Mouse (Mus musculus) adrenal gland, postnatal 14 days (tissue): ENCODE results near the gene Tmem106a. TPM values are rescaled to one million over a fixed set of nuclear protein-coding genes. Genes with fewer than 3 reads are reported as not detected.
A peak's percentile ranks its signal among the peaks of the same experiment; 100 is the strongest.

Experiments
- DNase-seq: peaks from one replicate; pipeline ENCODE4 v3.0.0; 2021; ENCODE audit warnings: mixed read lengths
- total RNA-seq: library from RNA; stranded (reverse); gene quantifications from 2 replicates; pipeline ENCODE4 v1.2.3, GENCODE M21; 2021

The Tmem106a gene
- total RNA-seq, 1 experiment from 2014 or later: 9.6 TPM

GRCm38 (mm10) chr11:101640857-101641709 lies 59.0 kb downstream of the Tmem106a start:
- peak; percentile 89 for DNase-seq

Other genes starting within 250 kb of the Tmem106a start
- gene G6pc, start 214.7 kb upstream of the Tmem106a start, total RNA-seq: 8.4 and 26.4 TPM in 2 replicates
- 41.9 and 44.8 TPM in 2 replicates for gene Aarsd1, start 164.6 kb upstream of the Tmem106a start, total RNA-seq
- 3.9 and 6.0 TPM in 2 replicates for gene Gm27029, start 157.4 kb upstream of the Tmem106a start, total RNA-seq
- 19.6 and 20.9 TPM in 2 replicates for gene Rundc1, start 157.2 kb upstream of the Tmem106a start, total RNA-seq
- gene Ptges3l, start 156.9 kb upstream of the Tmem106a start, total RNA-seq: 3.2 and 5.3 TPM in 2 replicates
- 98.3 and 102 TPM in 2 replicates for gene Rpl27, start 139.9 kb upstream of the Tmem106a start, total RNA-seq
- 29.0 and 29.6 TPM in 2 replicates for gene Ifi35, start 133.8 kb upstream of the Tmem106a start, total RNA-seq
- 8.9 and 9.6 TPM in 2 replicates for gene Rnd2, start 117.2 kb upstream of the Tmem106a start, total RNA-seq
- 74.7 and 95.1 TPM in 2 replicates for gene Vat1, start 116.0 kb upstream of the Tmem106a start, total RNA-seq
- 4.9 and 6.6 TPM in 2 replicates for gene Brca1, start 30.3 kb upstream of the Tmem106a start, total RNA-seq
- 128 and 130 TPM in 2 replicates for gene Nbr1, start 30.1 kb upstream of the Tmem106a start, total RNA-seq
- gene Gm11634, start 17.0 kb downstream of the Tmem106a start, total RNA-seq: not detected in 2 replicates
- gene Rdm1, start 45.0 kb downstream of the Tmem106a start, total RNA-seq: 22.9 and 26.6 TPM in 2 replicates
- 12.6 and 15.6 TPM in 2 replicates for gene Arl4d, start 83.3 kb downstream of the Tmem106a start, total RNA-seq
- 24.6 and 27.8 TPM in 2 replicates for gene Dhx8, start 150.7 kb downstream of the Tmem106a start, total RNA-seq
- gene Etv4, start 203.1 kb downstream of the Tmem106a start, total RNA-seq: 3.0 and 3.6 TPM in 2 replicates